Mouse (Mus musculus): Measurements from ENCODE around the gene Rubcnl.

Rubcnl gene

DNA sequence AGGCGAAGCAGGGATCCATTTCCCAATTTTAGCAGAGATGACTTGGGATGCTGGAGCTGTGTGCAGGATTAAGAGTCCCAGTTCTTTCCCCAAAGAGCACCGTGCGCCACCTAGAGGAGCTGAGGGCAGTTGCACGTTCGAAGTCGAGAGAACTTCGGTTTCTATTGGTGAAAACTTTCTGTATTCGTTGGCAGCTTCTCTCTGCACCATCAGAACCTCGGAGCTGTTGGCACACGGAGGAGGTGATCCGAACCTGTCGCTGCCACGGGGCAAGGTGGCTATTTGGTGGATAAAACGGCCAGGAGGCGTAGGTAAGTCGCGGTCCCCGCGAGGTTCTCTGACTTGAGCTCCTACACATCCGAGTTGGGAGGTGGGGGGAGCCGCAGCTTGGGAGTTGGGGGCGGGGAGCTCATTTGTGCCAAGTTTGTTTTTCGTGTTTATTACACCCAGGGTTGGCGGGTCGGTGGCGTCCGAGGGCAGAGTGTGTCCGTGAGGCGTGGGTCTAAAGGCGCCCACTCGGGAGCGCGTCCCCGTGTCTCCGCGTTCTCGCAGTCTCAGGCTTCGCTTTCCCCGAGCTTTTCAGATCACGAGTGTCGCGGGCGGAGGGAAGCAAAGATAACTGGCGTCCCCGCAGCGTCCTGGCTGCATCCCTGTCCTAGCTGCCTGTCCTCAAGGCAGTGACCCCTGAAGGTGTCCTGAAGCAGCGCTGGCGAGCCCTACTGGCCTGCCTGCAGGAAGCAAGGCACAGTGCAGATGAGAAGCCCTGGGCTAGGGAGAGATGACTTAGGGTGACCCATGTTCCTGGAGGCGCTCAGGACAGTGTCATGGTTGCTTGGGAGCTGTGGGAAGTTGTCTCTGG, at the start of gene Rubcnl:
Gene Rubcnl, plus strand, starts transcription at position 172 of the 859 bp plus-strand sequence.
- DNase-seq (ENCODE audit: low read depth, low spot score) = peak; percentile 38

- no peak for DNase-seq (ENCODE audit: low read depth, low spot score)
These were observed 43.6 kb upstream of the Rubcnl start for GRCm38 (mm10) chr14:74972216-74972615.

DNA sequence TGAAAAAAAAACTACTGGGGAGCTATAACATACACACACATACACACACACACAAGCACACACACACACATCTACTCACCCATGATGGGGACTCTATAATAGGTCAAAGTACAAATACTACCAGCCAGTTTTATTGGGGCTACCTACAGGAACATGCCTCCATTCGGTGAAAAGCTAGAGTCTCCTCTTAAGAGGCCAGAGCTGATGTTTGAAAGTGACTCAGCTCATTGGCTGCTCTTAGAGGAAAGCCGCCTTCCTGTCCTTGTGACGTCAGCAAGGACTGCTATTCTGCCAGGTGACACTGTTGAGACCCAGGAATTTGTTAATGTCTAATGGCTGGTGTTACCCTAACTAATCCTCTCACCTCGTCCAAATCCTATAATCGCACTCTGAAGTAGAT, 43.1 kb upstream of the Rubcnl start:
- DNase-seq (ENCODE audit: low read depth, low spot score) = no peak

GRCm38 (mm10) chr14:74974136-74974651, 41.6 kb upstream of the Rubcnl start:
- DNase-seq (ENCODE audit: low read depth, low spot score) = peak; percentile 16

GRCm38 (mm10) chr14:74976972-74977371, 38.9 kb upstream of the Rubcnl start:
- no peak for DNase-seq (ENCODE audit: low read depth, low spot score)

DNA sequence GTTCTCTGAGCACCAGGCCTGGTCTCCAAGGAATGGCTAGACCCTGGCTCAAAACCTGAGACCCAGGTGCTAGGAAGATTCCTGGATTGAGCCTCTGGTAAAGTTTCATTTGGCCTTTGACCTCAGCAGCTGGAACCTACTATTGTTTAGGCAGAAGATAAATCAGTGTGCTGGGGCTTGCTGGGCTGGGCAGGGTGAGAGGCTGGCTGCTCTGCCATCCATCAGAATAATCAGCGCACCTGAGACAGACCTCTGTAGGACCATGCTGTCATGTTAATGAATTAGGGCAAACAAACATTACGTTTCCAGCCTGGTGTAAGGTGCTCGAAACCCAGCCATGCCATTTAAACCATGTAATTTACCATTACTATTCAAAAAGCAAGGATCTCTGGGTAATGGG, 34.8 kb upstream of the Rubcnl start:
- DNase-seq (ENCODE audit: low read depth, low spot score) = no peak

GRCm38 (mm10) chr14:74983079-74983478, 32.7 kb upstream of the Rubcnl start:
- DNase-seq (ENCODE audit: low read depth, low spot score) = no peak

GRCm38 (mm10) chr14:74984817-74985391, 30.9 kb upstream of the Rubcnl start:
- DNase-seq (ENCODE audit: low read depth, low spot score) = no peak

DNA sequence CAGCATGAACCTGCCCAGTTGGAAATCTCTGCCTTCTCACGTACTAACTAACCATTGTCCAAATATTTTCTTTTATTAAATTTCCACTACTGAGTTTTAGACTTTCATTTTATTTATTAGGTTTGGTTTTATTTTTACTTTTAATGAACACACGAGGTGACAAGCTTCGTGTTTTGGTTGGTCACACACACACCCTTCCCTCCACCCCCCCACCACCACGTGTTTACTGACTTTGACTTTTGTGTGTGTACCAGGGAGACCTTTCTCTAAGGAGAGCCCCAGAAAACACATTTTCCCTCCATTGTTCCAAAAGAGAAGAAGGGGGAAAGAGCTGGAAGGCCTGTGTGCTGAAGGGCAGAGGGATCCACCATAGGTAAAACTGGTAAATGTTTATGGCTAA, 30.2 kb upstream of the Rubcnl start:
- no peak for DNase-seq (ENCODE audit: low read depth, low spot score)

DNA sequence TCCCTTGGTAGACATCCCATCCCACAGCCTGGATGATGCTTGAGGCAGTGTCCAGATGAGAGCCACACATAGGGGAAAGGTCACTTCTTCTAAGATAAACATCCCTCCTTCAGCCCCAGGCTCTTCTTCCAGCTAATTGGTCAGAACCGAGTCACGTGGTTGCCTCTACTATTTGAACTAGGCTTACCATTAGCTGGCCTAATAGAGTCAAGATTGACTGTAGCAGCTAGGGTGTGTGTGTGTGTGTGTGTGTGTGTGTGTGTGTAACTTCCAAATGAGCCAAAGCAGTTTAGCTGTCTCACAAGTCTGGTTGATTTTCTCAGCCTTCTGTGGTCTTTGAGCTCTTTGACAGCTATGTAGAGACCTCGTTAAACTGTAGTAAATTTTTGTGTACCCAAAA, 29.3 kb upstream of the Rubcnl start:
- DNase-seq (ENCODE audit: low read depth, low spot score) = no peak

GRCm38 (mm10) chr14:74989322-74989721, 26.5 kb upstream of the Rubcnl start:
- no peak for DNase-seq (ENCODE audit: low read depth, low spot score)

DNA sequence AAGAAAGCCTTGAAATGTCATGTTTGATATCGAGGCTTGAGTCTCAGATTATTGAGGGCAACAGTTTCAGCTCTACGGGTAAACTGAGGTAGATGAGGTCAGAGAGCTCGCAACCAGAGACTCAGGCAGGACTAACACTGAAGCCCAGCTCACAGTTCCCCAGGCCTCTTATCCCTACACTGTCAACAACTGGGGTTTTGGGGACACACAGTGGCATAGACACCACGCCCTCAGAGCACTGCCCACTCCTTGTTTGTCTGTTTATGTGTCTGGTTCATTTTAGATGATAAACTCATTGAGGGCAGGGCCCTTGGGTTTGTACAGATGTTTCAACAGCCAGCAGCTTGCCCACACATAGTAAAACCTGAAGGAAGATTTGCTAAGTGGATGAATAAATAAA, 25.9 kb upstream of the Rubcnl start:
- DNase-seq (ENCODE audit: low read depth, low spot score) = no peak

- peak; percentile 33 for DNase-seq (ENCODE audit: low read depth, low spot score)
These were observed 25.3 kb upstream of the Rubcnl start for GRCm38 (mm10) chr14:74990504-74990903.

GRCm38 (mm10) chr14:74996556-74996955, 19.3 kb upstream of the Rubcnl start:
- no peak for DNase-seq (ENCODE audit: low read depth, low spot score)

GRCm38 (mm10) chr14:74997041-74997440, 18.8 kb upstream of the Rubcnl start:
- DNase-seq (ENCODE audit: low read depth, low spot score) = no peak

DNA sequence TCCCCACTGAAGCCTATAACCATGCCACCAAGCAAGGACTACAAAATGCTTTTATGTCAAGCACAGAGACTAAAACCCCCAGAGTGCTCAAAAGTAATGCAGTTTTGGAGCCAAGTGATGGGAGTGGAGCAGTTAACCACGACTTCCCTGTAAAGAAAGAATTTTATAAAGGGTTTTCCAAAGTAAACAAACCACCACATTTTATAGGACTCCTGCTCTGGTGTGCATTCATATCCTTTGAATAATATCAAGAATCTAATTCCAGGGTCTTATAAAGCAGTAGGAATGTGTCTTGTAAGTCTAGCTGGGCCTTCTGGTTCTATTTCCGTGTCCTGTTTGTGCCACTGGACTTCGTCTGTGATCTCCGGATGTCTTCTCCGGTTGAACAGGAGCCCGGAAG, 14.5 kb upstream of the Rubcnl start:
- DNase-seq (ENCODE audit: low read depth, low spot score) = no peak

GRCm38 (mm10) chr14:75003356-75003755, 12.5 kb upstream of the Rubcnl start:
- DNase-seq (ENCODE audit: low read depth, low spot score) = no peak

DNA sequence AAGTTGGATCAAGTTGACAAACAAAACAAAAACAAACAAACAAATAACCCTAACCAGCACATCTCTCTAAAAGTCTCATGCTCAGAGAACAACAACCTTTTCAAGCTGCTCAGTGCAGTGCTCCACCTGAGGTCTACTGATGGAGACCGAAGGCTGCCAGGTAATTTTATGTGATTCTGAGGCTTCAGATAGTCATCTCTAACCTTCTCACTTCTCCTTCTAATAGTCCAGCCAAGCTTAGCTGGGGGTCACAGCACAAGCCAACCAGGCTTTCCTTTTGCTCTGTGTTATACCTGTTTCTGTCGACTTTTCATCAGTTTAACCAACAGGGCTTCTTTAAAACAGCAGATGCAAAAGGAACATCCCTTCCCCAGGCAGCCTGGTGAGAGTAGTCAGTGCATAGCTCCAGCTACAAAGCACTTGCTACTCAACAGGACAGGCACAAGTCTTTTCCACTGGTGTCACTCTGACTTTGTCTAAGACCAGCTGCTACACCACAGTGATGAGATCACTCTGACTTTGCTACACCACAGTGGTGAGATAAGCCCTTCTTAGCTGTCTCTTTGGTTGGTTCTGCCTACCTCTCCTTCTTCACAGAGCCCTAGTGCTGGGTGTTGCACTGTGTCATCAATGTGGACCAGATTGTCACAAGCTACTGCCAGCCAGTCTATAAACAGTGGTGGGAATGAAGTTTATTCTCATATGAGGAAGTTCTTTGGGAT, 10.2 kb upstream of the Rubcnl start:
- no peak for DNase-seq (ENCODE audit: low read depth, low spot score)

DNA sequence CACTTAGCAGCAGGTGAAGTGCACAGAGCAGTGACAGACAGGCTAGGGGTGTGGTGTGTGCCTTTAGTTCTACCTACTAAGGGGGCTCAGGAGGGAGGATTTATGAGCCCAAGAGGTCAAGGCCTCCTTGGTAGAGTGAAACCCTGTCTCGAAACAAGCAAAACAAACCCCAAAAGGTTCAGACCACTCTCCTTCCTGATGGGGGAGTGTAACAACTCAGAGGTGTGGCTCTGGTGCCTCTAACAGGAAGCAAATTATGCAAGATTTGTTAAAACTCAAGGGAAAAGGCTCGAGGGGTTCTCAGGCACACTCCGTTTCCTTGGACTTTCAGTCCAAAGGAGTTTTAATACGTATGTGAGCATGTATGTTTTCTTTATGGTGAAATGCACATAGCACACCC, 5.5 kb upstream of the Rubcnl start:
- DNase-seq (ENCODE audit: low read depth, low spot score) = no peak

DNA sequence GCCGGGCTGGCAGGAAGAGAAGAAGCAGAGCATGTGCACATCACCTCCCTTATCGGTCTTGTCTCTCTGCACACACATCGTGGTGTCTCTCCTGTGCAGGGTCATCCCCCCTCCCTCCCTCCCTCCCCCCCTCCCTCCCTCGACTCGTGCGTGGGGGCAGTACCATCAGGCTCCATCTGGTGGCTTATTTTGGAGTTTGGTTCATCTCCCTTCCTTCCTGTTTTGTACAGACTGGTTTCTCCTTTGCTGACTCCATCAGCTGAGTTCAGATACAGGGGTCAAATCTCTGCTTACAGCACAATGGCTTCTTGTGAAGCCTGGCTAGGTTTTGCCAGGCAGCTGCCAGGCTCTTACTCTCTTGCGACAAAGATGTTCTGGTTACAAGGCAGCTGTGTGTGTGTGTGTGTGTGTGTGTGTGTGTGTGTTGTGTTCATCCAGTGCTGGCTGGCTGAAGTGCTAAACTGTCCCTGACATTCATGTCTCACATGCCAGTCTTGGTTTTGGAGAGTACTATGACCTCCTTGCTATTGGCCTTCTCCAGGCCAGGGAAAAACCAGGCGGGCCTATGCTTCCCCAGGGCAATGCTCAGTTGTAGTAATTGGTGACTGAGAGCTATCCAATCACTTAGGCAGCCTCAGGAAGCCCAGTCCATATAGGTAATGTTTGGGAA, 4.7 kb upstream of the Rubcnl start:
- DNase-seq (ENCODE audit: low read depth, low spot score) = no peak

DNA sequence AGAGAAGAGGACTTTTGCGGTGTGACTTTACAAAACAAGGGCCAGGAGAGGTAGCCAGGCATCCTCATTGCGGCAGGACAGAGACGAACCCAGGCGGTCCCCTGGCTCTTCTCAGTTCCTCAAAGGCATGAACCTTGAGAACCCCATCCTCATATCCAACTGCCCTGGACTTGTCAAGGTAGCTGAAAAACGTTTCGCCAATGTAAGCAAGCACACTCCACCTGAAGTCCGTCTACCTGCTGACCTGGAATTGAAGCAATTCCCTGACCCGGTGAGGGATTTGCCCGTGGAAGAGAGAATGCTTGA, 841 bp downstream of the Rubcnl start:
- no peak for DNase-seq (ENCODE audit: low read depth, low spot score)

DNA sequence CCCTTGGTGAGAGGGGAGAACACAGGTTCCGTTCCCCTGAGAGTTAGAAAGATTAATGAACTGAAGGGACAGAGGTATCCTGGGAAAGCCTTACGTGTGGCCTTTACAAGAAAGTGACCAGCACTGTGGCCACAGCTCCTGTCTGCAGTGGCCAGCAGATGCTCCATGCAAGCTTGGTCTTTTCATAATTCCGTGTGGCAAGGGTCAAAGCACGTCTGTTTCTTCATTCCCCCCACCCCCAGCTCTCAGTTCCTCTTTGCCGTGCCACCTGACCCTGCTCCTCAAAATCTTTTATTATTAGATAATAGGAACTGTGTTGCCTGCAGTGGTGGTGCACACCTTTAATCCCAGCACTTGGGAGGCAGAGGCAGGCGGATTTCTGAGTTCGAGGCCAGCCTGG, 1.4 kb downstream of the Rubcnl start:
- no peak for DNase-seq (ENCODE audit: low read depth, low spot score)

All from skeletal muscle tissue, adult 2 months (tissue).